Mouse (Mus musculus) embryo, embryonic 11.5 days (tissue): ENCODE results near the gene Slc39a11.
A peak's percentile ranks its signal among the peaks of the same experiment; 100 is the strongest.

Source experiments
- DNase-seq: peaks from one replicate; pipeline ENCODE4 v3.0.0-alpha.2; 2012; ENCODE audit warnings: low read depth, low spot score

Gene Slc39a11

DNA sequence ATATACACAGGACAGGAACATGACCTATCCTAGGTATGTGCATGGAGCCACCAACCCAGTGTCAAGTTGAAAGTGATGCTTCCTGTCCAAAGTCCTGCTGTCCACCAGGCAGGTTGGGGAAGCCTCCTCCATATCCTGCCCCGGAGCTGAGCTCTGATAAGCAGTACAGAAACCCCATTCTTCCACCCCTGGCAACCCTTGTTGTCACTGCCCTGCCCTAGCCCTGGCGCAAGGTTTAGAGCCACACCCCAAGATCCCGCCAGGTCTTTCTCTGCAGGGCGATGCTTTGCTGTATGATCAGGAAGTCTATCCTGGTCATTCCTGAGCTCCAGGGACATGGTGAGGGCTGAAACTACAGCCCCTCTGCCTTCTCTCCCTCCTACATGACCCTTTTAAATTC, 396.7 kb downstream of the Slc39a11 start:
- no peak for DNase-seq

DNA sequence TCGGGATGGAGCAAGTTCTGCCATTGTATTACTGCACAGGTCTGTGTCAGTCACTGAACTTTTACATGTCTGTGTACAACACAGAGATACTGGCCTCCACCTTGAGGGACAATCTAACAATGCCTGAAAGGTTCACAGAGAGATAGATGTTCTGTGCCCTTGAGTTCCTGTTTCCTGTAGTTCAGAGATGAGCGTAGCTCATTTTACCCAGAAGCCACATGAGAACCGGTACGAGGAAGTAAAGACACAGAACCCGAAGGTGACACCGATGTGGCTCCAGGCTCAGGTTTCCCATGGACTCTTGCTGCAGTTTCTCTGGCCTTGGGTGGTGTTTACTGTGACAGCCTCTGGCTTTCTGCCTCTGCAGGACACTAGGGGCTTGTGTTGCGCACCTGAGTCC, 398.7 kb downstream of the Slc39a11 start:
- no peak for DNase-seq

DNA sequence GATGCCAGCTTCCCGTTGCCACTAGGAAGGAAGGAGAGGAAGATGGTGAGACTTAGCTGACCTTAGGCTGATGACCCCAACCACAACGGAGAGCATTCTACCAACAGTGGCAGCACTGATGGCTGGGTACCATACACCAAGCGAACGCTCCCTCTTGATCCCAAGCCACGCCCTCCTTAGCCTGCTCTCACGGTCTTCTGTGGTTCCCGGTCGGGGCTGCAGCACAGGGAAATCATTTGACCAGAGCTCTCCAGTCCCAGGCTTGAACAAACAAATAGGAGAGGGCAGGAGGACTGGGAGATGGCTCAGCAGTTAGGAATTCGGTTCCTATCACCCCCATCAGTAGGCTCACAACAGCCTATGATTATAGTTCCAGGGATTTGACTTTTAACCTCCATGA, 403.4 kb downstream of the Slc39a11 start:
- no peak for DNase-seq

DNA sequence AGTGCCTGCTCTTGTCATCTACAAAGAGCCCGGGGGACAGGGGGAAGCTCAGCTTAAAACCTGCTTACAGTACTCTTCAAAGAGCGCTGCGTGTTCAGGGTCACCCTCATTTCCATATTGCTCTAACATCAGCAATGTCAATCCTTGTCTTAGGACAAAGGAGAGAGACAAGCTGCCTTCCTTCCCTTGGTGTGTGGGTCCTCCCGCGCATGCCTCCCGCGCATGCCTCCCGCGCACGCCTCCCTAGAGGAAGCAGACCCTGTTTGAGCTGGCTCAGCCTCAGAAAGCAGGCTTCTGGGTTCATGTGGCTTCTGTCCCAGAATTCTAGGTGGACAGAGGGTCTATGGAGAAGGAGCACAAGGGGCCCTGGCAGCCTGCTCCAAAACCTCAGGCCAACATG, 404.2 kb downstream of the Slc39a11 start:
- no peak for DNase-seq

DNA sequence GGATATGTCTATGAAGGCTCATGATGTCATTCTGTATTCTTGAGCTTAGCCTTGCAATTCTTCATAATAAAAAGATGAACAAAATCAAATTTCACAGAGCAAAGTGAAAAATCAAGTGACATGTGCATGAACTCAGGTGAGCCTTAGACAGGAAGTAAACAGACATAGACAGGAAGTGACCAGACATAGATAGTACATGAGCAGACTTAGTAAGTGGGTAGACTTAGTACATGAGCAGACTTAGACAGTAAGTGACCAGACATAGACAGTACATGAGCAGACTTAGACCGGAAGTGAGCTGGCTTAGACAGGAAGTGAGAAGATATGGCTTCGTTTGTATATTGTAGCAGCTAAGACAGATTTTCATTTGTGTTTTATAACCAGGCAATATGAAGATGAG, 415.4 kb downstream of the Slc39a11 start:
- no peak for DNase-seq

DNA sequence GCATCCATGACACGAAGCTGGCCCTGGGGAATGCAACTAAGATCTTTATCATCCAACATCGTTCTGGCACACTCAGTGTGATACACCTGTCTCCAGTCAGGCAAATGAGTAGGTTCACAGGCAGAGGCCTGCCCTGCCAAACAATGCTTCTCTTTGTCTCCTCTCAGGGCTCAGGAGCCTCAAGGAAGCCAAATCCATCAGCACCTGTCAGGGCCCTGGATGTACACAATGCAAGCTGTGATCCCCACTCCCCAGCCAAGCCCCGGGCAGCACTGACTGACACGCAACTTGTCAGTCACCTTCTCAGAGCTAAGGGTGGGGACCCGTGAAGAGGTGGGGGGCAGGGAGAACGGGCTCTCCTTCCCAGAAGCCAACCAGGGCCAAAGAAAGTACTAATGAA, 417.8 kb downstream of the Slc39a11 start:
- DNase-seq = no peak

DNA sequence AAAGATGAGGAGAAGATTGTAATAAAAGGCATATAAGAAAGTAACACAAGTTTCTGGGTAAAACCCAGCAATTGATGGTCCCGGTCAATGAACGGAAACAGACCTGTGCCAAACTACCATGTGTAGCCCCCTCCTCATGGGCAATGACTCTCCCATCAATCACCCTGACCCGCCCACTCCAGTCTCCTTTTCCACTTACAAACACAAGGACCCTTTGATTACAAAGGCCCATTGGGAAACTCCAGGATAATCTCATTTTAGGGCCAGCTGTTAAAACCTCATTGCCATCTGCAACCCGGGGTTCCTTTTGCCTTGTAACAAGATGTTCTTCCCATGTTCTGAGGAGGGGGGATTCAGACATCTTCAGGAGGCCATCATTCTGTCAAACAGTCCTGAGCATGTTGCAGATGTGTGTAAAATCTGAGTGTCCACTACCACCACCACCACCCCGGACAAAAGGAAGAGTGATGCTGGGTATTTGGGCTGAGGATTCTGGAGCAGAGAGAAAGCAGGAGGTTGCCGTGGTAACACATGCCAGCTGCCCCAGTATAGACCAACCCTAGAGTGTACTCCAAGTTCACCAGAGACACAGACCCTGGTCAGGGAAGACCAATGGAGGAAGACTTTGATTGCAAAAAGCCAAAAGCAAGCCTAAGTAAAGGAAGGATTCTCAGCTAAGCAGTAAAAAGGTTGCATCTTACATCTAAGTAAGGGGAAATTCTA, 419.3 kb downstream of the Slc39a11 start:
- no peak for DNase-seq

DNA sequence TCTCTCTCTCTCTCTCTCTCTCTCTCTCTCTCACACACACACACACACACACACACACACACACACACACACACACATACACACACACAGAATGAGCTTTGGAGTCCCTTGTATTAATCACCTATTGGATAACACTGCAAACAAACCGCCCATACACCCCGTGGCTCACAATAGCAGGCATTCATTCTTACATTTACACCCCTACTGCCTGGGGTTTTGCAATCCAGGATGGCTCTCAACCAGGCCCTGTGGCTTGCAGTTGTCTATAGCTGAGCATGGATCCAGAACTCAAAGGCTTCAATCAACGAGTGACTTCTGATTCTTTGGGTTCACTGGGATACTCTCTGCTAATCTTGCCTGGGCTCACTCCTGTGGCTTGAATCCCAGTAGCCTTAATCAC, 424.1 kb downstream of the Slc39a11 start:
- DNase-seq = no peak

DNA sequence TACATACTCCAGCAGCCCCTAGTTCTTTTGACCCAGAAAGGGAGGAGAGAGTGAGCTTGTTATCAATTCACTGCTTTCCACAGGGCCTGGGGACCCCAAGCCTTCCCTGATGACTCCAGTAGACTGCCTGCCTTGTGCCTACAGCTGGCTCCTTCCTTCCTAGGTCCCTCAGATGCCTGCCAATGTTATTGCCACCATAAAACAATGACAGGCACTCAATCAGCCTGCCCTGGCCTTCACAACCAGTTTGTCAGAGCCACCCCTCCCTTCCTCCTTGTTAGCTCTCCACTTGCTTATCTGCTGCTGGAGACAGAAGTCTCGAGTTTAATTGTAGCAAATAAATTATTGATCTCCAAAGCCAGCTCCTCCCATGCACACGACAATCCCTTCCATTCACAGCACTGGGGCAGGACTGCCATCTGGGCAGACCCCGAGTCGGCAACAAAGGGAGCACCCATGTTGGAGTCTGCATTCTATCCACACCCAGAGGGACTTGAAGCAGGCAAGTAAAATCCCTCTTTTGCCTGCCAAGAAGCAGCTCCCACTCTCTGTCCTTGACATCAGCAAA, 426.0 kb downstream of the Slc39a11 start:
- DNase-seq = no peak

DNA sequence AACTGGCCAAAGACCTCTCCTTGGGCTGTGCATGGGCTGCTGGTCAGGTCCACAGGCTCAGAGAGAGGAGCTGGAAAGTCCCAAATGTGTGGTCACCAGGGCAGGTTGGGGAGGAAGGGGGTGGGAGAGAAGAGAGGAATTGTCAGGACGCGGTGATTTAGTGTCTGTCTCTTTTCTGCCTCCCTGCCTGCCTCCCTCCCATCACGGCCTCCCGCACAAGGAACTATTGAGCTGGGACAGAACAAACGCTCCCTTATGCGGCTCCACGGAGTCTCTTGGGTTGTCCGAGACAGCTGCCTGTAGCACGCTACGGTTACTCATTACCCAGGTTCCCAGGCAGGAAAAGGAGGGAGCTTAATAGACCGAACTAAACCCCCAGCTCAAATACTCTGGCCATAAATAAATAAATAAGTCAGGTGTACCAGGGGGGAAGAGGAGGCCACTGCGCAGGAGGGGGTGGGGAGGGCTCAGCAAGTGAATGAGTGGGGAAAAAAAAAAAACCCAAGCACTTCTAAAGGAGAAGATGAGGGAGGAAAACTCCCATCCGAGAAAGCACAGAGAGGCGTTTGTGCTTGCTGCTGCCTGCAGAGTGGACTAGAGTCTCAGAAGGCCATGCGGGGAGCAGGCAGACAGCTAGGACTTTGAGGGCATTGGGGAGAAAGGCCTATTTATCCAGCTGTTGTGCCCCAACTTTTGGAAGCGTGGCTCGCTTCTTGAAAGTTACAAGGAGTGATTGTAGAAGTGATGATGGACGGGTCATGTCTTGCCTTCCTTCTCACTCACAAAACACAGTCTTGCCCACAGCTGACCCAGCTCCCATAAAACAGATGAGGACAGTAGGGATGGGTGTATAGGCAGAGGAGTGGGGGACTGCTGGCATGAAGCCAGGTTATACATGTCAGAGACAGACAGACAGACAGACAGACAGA, 428.3 kb downstream of the Slc39a11 start:
- peak; percentile 43 for DNase-seq

DNA sequence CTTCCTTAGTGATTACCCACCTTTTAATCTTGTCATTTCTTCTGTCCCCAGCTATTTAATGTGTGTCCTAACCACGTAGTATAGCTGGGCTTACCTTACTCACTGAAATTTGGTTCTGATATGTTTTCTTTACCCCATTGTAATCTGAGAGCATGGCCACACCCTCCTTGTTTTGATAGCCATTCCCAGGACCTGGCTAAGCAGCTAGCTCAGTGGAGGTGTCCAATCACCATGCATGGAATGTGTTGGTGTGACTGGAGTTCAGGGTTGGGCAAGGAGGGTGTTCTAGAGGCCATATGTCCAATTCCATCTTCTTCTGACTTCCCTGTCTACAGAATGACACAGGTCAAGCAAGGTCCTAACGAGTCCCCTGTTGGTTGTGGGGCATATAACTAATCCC, 429.2 kb downstream of the Slc39a11 start:
- DNase-seq = no peak

DNA sequence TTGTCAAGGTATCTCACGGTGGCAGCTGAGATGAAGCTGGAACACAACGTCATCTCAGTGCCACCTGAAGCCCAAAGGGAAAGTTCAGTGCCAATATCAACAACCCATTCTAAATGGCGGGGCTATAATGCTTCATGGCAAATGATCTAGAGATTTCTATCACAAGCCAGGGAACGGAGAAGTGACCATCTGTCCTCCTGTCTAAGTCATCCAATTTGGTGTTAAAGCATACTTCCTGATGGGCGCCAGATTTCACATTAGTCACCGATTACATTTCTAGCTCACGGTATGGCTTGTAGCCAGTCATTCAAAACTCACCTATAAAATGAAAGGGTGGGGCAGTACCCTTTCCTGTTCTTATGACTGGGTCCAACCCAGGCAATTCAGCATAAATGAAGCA, 435.1 kb downstream of the Slc39a11 start:
- no peak for DNase-seq

DNA sequence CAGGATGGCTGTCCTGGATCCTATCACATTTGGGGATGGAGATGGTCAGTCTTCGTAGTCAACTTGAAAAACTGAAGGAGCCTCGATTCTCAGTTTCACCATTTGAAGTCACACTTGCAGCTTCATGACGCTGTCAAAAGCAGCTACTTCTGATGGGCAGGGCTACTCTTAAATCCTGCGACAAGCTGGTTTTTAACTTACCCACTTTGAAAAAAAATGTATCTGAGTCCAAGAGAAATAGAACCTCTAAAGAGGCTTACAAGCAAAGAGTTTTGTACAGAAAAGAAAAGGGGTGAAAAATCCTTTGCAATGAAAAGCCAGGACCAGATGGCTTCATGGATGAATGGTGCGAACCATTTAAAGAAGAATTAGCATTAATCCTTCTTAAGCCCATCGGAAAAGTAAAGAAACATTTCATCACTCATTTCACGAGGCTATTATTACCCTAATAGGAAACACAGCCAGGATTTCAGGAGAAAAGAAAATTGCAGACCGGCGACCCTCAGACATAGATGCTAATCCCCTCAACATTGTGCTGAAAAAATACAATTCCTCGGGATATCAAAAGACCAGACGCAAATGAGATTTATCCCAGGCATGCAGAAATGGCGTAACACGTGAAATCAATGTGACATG, 437.4 kb downstream of the Slc39a11 start:
- no peak for DNase-seq

DNA sequence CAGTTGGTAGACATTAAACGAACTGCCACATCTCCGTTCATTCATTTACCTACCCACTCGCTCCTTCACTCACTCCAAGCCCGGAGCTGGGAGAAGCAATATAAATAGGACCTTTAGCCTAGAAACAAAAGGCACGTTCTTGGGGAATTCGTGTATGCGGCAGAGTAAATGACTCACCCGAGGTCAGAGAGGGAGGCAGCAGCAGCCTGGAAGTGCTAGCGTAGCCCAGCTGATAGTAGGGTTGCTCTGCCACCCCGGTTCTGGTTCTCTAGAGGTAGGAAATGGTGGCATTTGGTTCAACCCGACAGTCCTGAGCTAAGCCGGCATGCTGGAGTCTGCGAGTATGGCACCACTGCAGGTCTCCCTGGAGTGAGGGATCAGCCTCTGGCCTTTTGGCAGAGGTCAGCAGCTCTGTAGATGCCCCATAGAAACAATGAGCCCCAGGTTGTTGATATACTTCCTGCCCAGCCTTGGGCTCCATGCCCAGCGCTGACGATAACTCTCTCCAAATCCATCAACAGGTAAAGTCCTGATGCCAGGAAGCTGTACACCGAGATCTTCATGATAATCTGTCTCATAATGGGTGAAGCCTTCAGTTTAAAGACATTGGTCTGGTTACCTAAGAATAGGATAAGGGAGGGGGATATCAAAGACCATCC, 440.5 kb downstream of the Slc39a11 start:
- DNase-seq = no peak

DNA sequence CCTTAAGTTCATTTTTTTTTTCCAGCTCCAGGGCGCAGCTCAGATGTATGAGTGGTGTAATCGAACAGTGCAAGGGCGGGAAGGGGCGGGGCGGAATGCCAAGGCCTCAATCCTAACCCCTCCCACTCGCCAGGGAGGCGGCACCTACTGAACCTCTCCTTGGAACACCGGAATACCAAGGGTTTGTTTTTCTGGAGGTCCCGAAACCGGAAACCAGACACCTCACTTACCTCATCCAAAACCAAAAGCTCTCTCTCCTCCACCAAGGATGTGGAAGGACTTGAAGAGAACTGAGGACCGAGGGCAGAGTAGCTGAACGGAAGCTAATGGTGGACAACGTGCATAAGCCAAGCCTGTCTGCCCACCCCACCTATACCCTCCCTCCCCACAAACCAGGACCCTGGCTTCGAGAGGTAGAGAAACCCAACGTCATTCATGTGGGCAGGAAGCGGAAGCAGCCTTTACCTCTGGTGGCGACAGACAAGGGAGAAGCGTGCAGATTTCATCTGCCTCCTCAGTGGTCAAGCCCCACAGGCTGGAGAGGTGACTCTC, 441.3 kb downstream of the Slc39a11 start:
- no peak for DNase-seq

DNA sequence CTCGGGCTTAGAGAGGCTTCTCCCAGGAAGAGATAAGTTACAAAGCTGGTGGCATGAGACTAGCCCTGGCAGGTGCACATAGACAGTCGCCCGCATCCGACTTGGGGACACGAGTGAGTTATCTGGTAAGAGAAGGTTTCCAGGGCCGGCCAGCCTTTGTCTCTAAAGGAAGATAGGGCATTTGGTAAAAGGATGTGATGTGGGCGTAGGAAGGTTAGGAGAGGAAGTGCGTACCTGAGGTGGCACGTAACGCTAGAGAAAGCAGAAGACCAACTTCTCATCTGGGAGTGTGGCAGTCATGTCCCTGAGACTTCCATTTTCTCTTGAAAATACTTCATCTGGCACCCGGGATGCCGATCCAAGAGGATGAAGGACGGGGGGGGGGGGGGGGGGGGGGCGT, 441.9 kb downstream of the Slc39a11 start:
- no peak for DNase-seq

DNA sequence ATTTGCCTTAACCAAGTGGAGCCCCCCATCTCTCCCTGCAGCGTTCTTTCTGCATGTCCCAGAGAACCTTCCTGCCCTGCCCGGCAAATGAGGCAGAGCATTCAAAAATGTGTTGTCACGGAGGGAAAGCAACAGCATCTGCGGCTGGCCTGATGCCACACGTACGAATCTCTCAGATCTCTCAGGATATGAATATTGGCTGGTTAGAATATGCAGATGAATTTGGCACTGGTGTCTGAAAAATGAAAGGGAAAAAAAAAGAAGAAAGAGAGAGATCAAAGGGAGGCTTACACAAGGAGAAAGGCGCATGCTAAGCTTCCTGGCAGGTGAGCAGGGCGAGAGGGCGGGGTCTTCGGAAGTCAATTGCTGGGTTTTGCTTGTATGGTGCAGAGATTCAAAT, 443.8 kb downstream of the Slc39a11 start:
- DNase-seq = no peak

DNA sequence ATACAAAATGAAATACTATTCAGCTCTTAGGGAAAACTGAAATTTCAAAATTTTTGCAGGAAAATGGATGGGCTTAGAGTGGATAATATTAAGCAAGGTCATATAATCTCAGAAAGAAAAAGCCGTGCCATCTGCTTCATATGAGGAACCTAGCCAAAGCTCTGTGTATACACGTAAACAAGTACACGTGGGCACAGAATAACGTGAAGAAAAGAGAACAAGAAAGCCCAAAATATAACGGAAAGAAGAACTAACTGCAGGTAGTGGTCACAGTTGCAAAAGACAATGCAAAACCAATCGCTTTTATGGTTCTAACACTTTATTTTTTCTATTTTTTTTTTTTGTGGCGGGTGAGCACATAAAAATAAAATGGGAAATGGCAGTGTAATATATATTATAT, 446.9 kb downstream of the Slc39a11 start:
- no peak for DNase-seq

DNA sequence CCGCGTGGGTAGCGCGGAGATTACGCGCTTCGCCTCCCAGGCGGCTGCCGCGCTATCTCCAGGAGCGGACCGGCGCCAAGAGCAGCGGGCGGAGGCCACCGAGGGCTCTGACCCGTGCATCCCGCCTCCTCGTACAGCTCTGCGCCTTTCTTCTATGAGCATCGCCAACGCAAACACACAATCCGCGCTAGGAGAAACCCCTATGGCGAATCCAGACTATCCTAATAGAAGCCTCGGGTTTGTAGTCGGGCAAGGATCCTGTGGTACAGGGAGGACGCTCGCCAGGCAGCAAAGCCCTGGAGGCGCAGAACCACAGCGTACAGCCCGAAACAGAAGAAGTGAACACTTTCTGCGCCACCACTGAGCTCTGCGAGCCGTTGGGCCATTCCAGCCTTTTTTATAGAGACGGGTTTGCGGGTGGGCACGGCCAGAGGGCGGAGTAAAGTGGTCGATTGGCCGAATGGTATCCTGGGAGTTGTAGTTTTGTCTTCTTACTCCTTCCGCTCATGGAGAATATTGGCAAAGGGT, 448.3 kb downstream of the Slc39a11 start:
- peak; percentile 81 for DNase-seq

DNA sequence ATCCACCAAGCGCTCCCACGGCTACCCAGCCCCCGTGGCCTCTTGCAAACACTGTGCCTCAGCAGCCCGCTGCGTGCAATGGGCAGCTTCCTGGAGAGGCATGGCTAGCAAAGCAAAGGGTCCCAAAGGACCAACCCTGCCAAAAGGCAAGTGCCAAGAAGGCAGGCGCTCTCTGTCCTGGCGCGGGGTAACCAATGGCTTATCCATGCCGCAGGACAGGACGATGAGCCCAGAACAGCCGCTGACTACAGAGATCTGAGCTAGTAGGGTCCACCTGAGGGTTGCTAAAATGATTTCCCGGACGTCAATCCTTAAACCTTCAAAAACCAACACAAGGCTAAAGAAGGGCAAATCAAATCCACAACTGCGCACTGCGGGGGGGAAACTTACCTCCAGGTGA, 449.0 kb downstream of the Slc39a11 start:
- DNase-seq = no peak

DNA sequence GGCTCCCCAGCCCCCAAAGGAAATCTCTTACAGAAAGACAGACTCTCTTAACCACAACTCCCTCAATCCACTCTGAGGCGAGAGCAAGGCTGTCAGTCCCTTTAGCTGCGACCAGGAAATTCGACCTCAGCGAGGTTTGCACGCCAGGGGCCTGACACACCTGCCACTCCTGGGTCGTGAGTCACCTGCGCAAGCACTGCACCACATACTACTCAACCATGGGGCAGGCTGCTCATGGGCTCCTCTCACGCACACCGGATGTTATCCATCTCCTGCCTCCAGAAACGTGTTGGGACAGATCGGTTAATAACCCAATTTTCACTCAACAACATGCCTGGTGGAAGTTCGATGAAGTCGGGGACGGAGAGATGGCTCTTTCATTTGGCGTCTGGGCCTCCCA, 451.3 kb downstream of the Slc39a11 start:
- DNase-seq = no peak
